Mouse (Mus musculus) heart, postnatal 0 days (tissue): ENCODE data around the gene Nfu1. TPM values are rescaled to one million over a fixed set of nuclear protein-coding genes. Genes with fewer than 3 reads are reported as not detected.

Experiments
- ATAC-seq: fragments of 200-750 bp; cut with Nextera tagmentation; 2 replicates; pipeline ENCODE4 v1.8.0; 2017; ENCODE audit warnings: low read depth, moderate number of reproducible peaks, moderate library complexity; ENCODE audit not compliant: insufficient read depth
- DNase-seq: peaks from one replicate; pipeline ENCODE4 v3.0.0-alpha.2; 2016; ENCODE audit warnings: low spot score
- H3K27ac ChIP-seq: fragments of 300-500 bp; sonication (generic); 2 replicates; pipeline ENCODE4 v1.5.1; 2014; ENCODE audit warnings: low read depth, mild to moderate bottlenecking
- H3K27me3 ChIP-seq: fragments of 300-500 bp; sonication (generic); 2 replicates; pipeline ENCODE4 v1.6.1; 2014; ENCODE audit warnings: low read length, mixed read lengths; ENCODE audit not compliant: control insufficient read depth, insufficient read depth
- H3K36me3 ChIP-seq: fragments of 300-500 bp; sonication (generic); replicated peaks from 2 replicates; pipeline ENCODE4 v1.6.1; 2014; ENCODE audit warnings: low read length, mixed read lengths; ENCODE audit not compliant: control insufficient read depth, insufficient read depth
- H3K4me1 ChIP-seq: fragments of 300-500 bp; sonication (generic); 2 replicates; pipeline ENCODE4 v1.6.1; 2014; ENCODE audit warnings: antibody characterized with exemption; ENCODE audit not compliant: control insufficient read depth, insufficient read depth
- H3K4me2 ChIP-seq: fragments of 300-500 bp; sonication (generic); 2 replicates; pipeline ENCODE4 v1.6.1; 2014; ENCODE audit warnings: low read depth, mild to moderate bottlenecking, low read length, moderate library complexity
- H3K4me3 ChIP-seq: fragments of 300-500 bp; sonication (generic); 2 replicates; pipeline ENCODE4 v1.5.1; 2014; ENCODE audit warnings: low read depth, low read length
- H3K9ac ChIP-seq: fragments of 300-500 bp; sonication (generic); replicated peaks from 2 replicates; pipeline ENCODE4 v1.6.1; 2014; ENCODE audit warnings: low read depth, low read length, mixed read lengths
- H3K9me3 ChIP-seq: fragments of 300-500 bp; sonication (generic); replicated peaks from 2 replicates; pipeline ENCODE4 v1.6.1; 2016; ENCODE audit warnings: low read length; ENCODE audit not compliant: control insufficient read depth
- CTCF ChIP-seq: IDR thresholded peaks from 2 replicates; pipeline ENCODE4 v1.5.1; 2016; ENCODE audit warnings: antibody characterized with exemption, control low read depth, low read depth
- EP300 ChIP-seq: IDR thresholded peaks from 2 replicates; pipeline ENCODE4 v1.6.1; 2016; ENCODE audit warnings: antibody characterized with exemption, low read depth
- WGBS: fragments of 180-500 bp; shearing (Covaris S2); extraction: QIAGEN DNeasy Blood & Tissue Kit; methylation state at CpG from one replicate; pipeline ENCODE4 v1.1.7; 2014; 5-methylcytosine and 5-hydroxymethylcytosine counted together
- polyA plus RNA-seq: library from polyadenylated mRNA; unstranded; fragments of >200 nt; fragmentation: Nextera tagmentation; extraction: Ambion mirVana; gene quantifications from 2 replicates; pipeline ENCODE4 v1.2.1, GENCODE M21; 2015
- total RNA-seq: library from RNA; depleted of rRNA; stranded (reverse); fragments of >200 nt; gene quantifications from 2 replicates; pipeline ENCODE4 v1.2.3, GENCODE M21; 2014; ENCODE audit warnings: low replicate concordance; rRNA removed

Gene Nfu1
- total RNA-seq = 195 and 349 TPM in 2 replicates
- 147 and 157 TPM in 2 replicates for polyA plus RNA-seq

DNA sequence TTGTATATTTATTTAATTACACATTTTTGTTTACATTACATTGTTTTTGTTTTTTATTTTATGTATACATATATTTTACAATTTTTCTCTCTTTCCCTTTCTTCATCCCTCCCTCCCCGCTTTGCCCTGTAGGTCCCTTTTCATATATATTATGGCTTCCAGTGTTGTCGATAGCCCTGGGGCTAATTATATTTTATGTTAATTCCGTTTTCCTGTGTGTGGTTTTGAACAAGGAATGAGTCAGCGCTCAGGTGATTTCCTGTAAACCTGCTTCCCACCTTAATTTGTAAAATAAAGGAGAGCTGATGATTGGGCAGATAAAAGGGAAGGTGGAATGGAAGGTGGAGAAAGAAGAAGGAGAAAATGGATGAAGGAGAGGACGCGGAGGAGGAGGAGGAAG is at the start of gene Nfu1:
Gene Nfu1 (plus strand): TSS at position 350 of the 400 bp plus-strand sequence.
- peak within 1 kb of the TSS; percentile 92 for H3K27ac ChIP-seq
- peak within 1 kb of the TSS; percentile 66 for H3K4me2 ChIP-seq
- no peaks in the 10 kb centered on the region for H3K27me3 ChIP-seq
- ATAC-seq = no peak
- H3K9ac ChIP-seq = peak within 1 kb of the TSS; percentile 84
- H3K4me1 ChIP-seq = no peaks in the 10 kb centered on the region
- DNase-seq = no peak
- TF ChIP-seq EP300 (no peak), CTCF (no peak)
- 77% methylated on average over 6 of the region's 6 CpGs for WGBS
- no peaks in the 10 kb centered on the region for H3K9me3 ChIP-seq
- H3K4me3 ChIP-seq = peak within 1 kb of the TSS; percentile 74
- H3K36me3 ChIP-seq = no peaks in the 10 kb centered on the region; the same call in none of the 2 replicates

DNA sequence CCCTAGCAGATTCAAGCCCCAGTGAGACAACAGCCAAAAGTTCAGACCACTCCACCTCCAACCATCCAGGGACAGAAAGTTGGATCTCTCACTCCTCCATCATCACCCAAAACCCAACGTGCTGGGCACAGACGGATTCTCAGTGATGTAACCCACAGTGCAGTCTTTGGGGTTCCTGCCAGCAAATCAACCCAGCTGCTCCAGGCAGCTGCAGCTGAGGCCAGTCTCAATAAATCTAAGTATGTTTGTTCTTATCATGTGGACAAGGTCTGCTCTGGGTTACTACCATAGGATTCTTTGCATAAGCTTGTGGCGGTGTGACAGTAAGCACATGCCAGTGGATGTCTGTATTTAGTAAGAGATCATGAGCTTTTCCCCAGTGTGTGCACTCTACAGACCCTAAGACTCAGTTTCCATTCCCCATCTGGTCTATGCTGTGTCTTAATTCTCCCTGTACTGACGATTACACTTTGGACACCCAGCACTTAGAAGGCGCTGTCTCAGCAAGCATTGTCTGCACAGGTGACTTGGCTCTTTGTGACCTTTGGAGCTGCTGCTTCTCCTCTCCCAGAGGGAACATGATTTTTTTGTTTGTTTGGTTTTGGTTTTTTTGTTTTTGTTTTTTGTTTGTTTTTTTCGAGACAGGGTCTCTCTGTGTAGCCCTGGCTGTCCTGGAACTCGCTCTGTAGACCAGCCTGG is 44.9 kb upstream of the Nfu1 start:
- Histone ChIP-seq H3K9ac (no peak overlapping the region), H3K36me3 (peaks cover 95% of the 10 kb centered on the region), H3K9me3 (no peaks in the 10 kb centered on the region), H3K4me3 (no peak overlapping the region), H3K27me3 (no peaks in the 10 kb centered on the region), H3K27ac (no peak overlapping the region), H3K4me2 (no peak overlapping the region), H3K4me1 (no peaks in the 10 kb centered on the region)
- ATAC-seq (no peak), DNase-seq (no peak)
- TF ChIP-seq CTCF = no peak
- no peak for TF ChIP-seq EP300
- 88% methylated on average over 7 of the region's 7 CpGs for WGBS

- no peak overlapping the region for H3K9ac ChIP-seq
- H3K27me3 ChIP-seq = no peaks in the 10 kb centered on the region
- H3K4me3 ChIP-seq = no peak overlapping the region
- 79% methylated on average over 2 of the region's 2 CpGs for WGBS
- no peak overlapping the region for H3K27ac ChIP-seq
- no peaks in the 10 kb centered on the region for H3K9me3 ChIP-seq
- H3K4me1 ChIP-seq = no peaks in the 10 kb centered on the region
- ATAC-seq = no peak
- no peak for DNase-seq
- H3K36me3 ChIP-seq = peaks cover 96% of the 10 kb centered on the region
- TF ChIP-seq CTCF = no peak
- TF ChIP-seq EP300 = no peak
- H3K4me2 ChIP-seq = no peak overlapping the region
Observed at GRCm38 (mm10) chr6:86967166-86967565, 41.9 kb upstream of the Nfu1 start.

GRCm38 (mm10) chr6:86973956-86974355 is 35.1 kb upstream of the Nfu1 start:
- WGBS = 93% methylated on average over 4 of the region's 4 CpGs
- no peaks in the 10 kb centered on the region for H3K9me3 ChIP-seq
- ATAC-seq = no peak
- no peak for DNase-seq
- H3K4me2 ChIP-seq = no peak overlapping the region
- H3K27me3 ChIP-seq = no peaks in the 10 kb centered on the region
- H3K9ac ChIP-seq = no peak overlapping the region
- no peak overlapping the region for H3K4me3 ChIP-seq
- TF ChIP-seq EP300 (no peak), CTCF (no peak)
- H3K27ac ChIP-seq = no peak overlapping the region
- no peaks in the 10 kb centered on the region for H3K4me1 ChIP-seq
- H3K36me3 ChIP-seq = peaks cover 70% of the 10 kb centered on the region

- Histone ChIP-seq H3K4me3 (no peak overlapping the region), H3K4me2 (no peak overlapping the region), H3K36me3 (peaks cover 70% of the 10 kb centered on the region), H3K4me1 (no peaks in the 10 kb centered on the region), H3K9me3 (no peaks in the 10 kb centered on the region), H3K27me3 (no peaks in the 10 kb centered on the region), H3K27ac (no peak overlapping the region), H3K9ac (no peak overlapping the region)
- ATAC-seq (no peak), DNase-seq (no peak)
- TF ChIP-seq CTCF (no peak), EP300 (no peak)
- WGBS = 54% methylated on average over 8 of the region's 8 CpGs
Observed at GRCm38 (mm10) chr6:86978156-86978908, 30.7 kb upstream of the Nfu1 start.
